Comparison of ENCODE assay signal across 8 mouse cellular contexts in the genomic region with DNA sequence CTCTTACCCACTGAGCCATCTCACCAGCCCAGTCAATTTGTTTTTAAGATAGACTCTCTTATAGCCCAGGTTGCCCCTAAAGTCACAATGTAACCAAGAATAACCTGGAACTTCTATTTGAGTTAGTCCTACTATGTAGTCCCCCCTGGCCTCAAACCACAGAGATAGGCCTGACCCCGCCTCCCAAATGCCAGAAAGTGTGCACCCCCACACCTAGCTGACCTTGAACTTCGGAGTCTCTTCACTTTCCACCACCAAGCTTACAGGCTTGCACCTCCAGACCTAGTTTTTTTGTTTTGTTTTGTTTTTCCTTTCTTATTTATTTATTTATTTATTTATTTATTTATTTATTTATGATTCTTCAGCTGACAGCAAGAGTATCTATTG. TPM values are rescaled to one million over a fixed set of nuclear protein-coding genes. Genes with fewer than 3 reads are reported as not detected.
A peak's percentile ranks its signal among the peaks of the same experiment; 100 is the strongest.
DNase-seq lines count a peak whose midpoint lies in the region; ATAC-seq and TF ChIP-seq lines count a peak whose summit lies in the region.

No protein-coding gene starts in this region.

- H3K9me3 ChIP-seq in heart, postnatal 0 days (replicated peaks; ENCODE audit: control insufficient read depth, low read length) = no peaks in the 10 kb centered on the region
- H3K9me3 ChIP-seq in liver, embryonic 15.5 days (replicated peaks) = no peaks in the 10 kb centered on the region

- DNase-seq in cerebellum, adult 9-10 months = peak; percentile 42
- no peak for DNase-seq in cerebellum, postnatal 25 days
- DNase-seq in 416B (ENCODE audit: low read depth) = peak; percentile 34
- DNase-seq in heart, postnatal 0 days (ENCODE audit: low spot score) = no peak
- no peak for DNase-seq in embryo, embryonic 10 days (ENCODE audit: low spot score)
- no peak for DNase-seq in testis, postnatal 10 days (ENCODE audit: low spot score)

- no peaks in the 10 kb centered on the region for H3K4me1 ChIP-seq in heart, postnatal 0 days (ENCODE audit: control insufficient read depth, insufficient read depth)
- peaks cover 24% of the 10 kb centered on the region for H3K4me1 ChIP-seq in liver, embryonic 15.5 days (replicated peaks)

- H3K36me3 ChIP-seq in heart, postnatal 0 days (replicated peaks; ENCODE audit: control insufficient read depth, insufficient read depth, low read length) = no peaks in the 10 kb centered on the region
- no peaks in the 10 kb centered on the region for H3K36me3 ChIP-seq in liver, embryonic 15.5 days (replicated peaks)

- peak overlapping the region; percentile 70 for H3K4me2 ChIP-seq in heart, postnatal 0 days (ENCODE audit: low read depth, low read length)
- H3K4me2 ChIP-seq in liver, embryonic 15.5 days = peak overlapping the region; percentile 68

- H3K4me3 ChIP-seq in heart, postnatal 0 days (ENCODE audit: low read depth, low read length) = peak overlapping the region; percentile 45
- H3K4me3 ChIP-seq in liver, embryonic 15.5 days (replicated peaks) = peak overlapping the region; percentile 54

- no peak overlapping the region for H3K27ac ChIP-seq in heart, postnatal 0 days (ENCODE audit: low read depth)
- peak overlapping the region; percentile 83 for H3K27ac ChIP-seq in liver, embryonic 15.5 days (replicated peaks)

- no peak for TF ChIP-seq CTCF in heart, postnatal 0 days (IDR thresholded peaks at IDR 0.05; ENCODE audit: low read depth)

- 76% methylated on average over 2 of the region's 2 CpGs for WGBS in heart, postnatal 0 days
- WGBS in liver, embryonic 15.5 days (ENCODE audit: insufficient replicate concordance) = 39% methylated on average over 2 of the region's 2 CpGs

- no peak for TF ChIP-seq EP300 in heart, postnatal 0 days (IDR thresholded peaks at IDR 0.05; ENCODE audit: low read depth)

- H3K27me3 ChIP-seq in heart, postnatal 0 days (ENCODE audit: control insufficient read depth, insufficient read depth, low read length) = no peaks in the 10 kb centered on the region
- H3K27me3 ChIP-seq in liver, embryonic 15.5 days = no peaks in the 10 kb centered on the region

- no peak for ATAC-seq in heart, postnatal 0 days (ENCODE audit: insufficient read depth, low read depth)
- ATAC-seq in liver, embryonic 15.5 days (ENCODE audit: insufficient read depth) = no peak
- ATAC-seq in megakaryocyte, adult 5-6 weeks (ENCODE audit: poor library complexity, severe bottlenecking) = no peak

- peak overlapping the region; percentile 58; the same call in 1 of the 2 replicates for H3K9ac ChIP-seq in heart, postnatal 0 days (replicated peaks; ENCODE audit: low read depth, low read length)
- no peak overlapping the region for H3K9ac ChIP-seq in liver, embryonic 15.5 days

RNA-seq across cellular contexts. Expression of gene Nsd1, which starts 27.8 kb away (rescaled TPM):
- 49.3 and 75.1 TPM in 2 replicates for total RNA-seq in heart, postnatal 0 days (2014; rRNA removed; ENCODE audit: low replicate concordance)
- 39.1 and 45.4 TPM in 2 replicates for polyA plus RNA-seq in heart, postnatal 0 days (2015; fragmentation: Nextera tagmentation; extraction: Ambion mirVana)
- 13.3 and 14.4 TPM in 2 replicates for polyA plus RNA-seq in liver, embryonic 15.5 days (2015; fragmentation: Nextera tagmentation; extraction: Ambion mirVana)
- total RNA-seq in megakaryocyte, adult 5-6 weeks (2015) = 68.2 TPM in 2 replicates
- total RNA-seq in megakaryocyte, adult 5-6 weeks (2017) = 71.6 and 83.6 TPM in 2 replicates

RNA-seq across cellular contexts. Expression of gene Fgfr4, which starts 29.3 kb away (rescaled TPM):
- not detected in 2 replicates for total RNA-seq in heart, postnatal 0 days (2014; rRNA removed; ENCODE audit: low replicate concordance)
- 0.08 and 0.11 TPM in 2 replicates for polyA plus RNA-seq in heart, postnatal 0 days (2015; fragmentation: Nextera tagmentation; extraction: Ambion mirVana)
- polyA plus RNA-seq in liver, embryonic 15.5 days (2015; fragmentation: Nextera tagmentation; extraction: Ambion mirVana) = 5.8 and 6.8 TPM in 2 replicates
- not detected in 2 replicates for total RNA-seq in megakaryocyte, adult 5-6 weeks (2015)
- total RNA-seq in megakaryocyte, adult 5-6 weeks (2017) = not detected in 2 replicates

RNA-seq across cellular contexts. Expression of gene Gm17617, which starts 48.4 kb away (rescaled TPM):
- not detected in 2 replicates for total RNA-seq in heart, postnatal 0 days (2014; rRNA removed; ENCODE audit: low replicate concordance)
- polyA plus RNA-seq in heart, postnatal 0 days (2015; fragmentation: Nextera tagmentation; extraction: Ambion mirVana) = not detected in 2 replicates
- not detected in 2 replicates for polyA plus RNA-seq in liver, embryonic 15.5 days (2015; fragmentation: Nextera tagmentation; extraction: Ambion mirVana)
- total RNA-seq in megakaryocyte, adult 5-6 weeks (2015) = not detected in 2 replicates
- not detected in 2 replicates for total RNA-seq in megakaryocyte, adult 5-6 weeks (2017)

Comparison
In these comparisons a context has a peak if more than half of its experiments do, and no peak if none do; other contexts are left out.
1. DNase-seq: peak in cerebellum, adult 9-10 months (single experiment) and 416B (single experiment); none in cerebellum, postnatal 25 days (0 of 2), heart, postnatal 0 days (single experiment), embryo, embryonic 10 days (single experiment) and testis, postnatal 10 days (single experiment).